Mouse (Mus musculus): ENCODE results near the gene Pilrb1. TPM values are rescaled to one million over a fixed set of nuclear protein-coding genes. Genes with fewer than 3 reads are reported as not detected.
"Not testable (repeated sequence)": the region's sequence is repeated elsewhere in the genome, so short reads cannot be mapped to it uniquely, and the experiment has no call there.

Gene Pilrb1
- 1 to 10 TPM in 1 of 2 experiments, not detected in 1; 1.6 TPM for polyA plus RNA-seq (2017; shearing (Covaris generic))

DNA sequence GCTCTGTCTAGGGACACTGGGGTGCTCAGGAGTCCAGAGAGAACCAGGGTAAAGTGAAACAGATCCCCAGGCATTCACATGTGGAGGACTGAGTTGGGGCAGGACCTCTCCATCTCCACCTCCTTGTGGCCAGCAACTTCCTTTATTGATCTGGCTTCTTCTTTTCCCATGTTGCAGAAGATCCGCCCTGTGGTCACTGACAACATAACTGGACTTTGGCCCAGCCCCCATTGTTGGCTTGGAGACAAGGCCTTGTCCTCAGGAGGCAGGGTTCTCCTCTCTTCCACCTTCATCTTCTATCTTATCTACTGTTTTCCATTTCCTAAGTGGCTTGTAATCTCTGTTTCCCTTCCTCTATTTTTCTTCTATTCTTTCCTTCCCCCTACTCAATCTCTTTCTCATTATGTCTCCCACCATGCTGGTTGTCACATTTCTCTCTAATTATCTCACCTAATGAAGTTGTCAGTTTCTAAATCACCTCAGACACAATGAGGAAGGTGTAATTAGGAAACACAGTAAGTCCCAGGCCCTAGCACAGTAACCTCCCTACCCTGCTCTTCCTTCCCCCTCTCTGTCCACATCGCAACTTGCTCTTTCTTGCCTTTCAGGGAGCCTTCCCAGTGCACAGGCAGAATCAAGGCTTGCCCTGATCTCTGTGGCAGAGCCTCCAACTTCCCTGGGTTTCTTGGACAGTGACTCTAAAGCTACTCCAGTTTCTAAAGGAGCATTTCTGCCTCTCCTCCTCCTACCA is at the start of gene Pilrb1:
Pilrb1 (minus strand) TSS at position 147 of the 751 bp plus-strand sequence.
- not testable (repeated sequence) for ATAC-seq

GRCm38 (mm10) chr5:137897812-137898211 is 39.9 kb upstream of the Pilrb1 start:
- no peak for ATAC-seq

- no peak for ATAC-seq
These were observed 35.0 kb upstream of the Pilrb1 start for GRCm38 (mm10) chr5:137892954-137893353.

- no peak for ATAC-seq
These were observed 29.8 kb upstream of the Pilrb1 start for GRCm38 (mm10) chr5:137887666-137888065.

DNA sequence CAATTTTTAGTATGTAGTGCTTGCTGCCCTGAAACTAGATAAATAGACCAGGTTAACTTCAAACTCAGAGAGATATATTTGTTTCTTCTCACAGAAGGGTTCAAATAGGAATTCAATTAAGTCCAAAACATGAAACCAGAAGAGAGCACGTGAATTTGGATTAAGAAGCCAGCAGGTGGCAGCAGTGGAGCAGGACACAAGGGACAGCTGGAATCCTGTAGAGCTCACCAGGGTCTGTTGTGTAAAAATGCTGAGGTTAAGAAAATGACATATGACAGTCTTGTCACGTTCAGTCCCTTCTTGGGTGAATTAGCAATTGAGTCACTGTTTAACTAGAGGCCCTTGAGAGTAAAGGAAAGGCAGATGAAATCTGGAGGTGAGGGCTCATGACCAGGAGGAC is 28.0 kb upstream of the Pilrb1 start:
- ATAC-seq = no peak

DNA sequence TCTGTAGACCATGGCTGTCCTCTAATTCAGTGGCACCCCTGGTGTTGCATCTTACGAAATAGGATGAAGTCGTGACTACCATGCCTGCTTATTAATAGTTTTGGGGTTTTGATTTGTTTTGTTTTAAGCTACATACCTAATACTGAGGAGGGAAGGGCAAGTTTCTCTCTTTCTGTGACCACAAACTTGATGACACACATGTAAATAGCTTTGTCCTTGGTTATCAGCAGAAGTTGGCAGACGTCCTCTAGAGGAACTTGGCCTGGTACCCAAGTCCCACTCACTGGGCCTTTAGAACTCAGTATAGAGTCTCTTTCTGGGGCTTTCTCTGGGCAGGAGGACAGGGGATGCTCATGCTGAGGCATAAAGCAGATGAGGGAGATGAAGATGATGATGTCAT is 25.4 kb upstream of the Pilrb1 start:
- ATAC-seq = no peak

- ATAC-seq = no peak
These were observed 25.0 kb upstream of the Pilrb1 start for GRCm38 (mm10) chr5:137882922-137883321.

DNA sequence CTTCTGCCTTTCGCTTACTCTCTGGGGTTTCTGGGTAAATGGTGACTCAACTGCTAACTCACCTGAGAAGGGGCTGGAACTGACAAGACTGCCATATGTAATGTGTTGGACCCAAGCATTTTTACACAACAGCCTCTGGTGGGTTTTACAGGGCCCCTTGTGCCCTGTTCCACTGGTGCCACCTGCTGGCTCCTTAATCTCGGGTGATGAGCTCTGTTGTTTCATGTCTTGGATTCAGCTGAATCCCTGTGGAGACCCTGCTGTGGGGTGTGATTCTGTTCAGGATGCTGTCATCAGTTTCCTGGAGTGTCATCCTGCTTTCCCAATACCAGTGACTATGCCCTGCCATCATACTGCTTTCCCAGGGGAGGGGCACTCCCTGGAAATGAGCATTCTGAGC is 20.0 kb upstream of the Pilrb1 start:
- ATAC-seq = no peak

GRCm38 (mm10) chr5:137875054-137875453 is 17.1 kb upstream of the Pilrb1 start:
- ATAC-seq = no peak

GRCm38 (mm10) chr5:137872381-137872702 is 14.4 kb upstream of the Pilrb1 start:
- ATAC-seq = not testable (repeated sequence)

GRCm38 (mm10) chr5:137871644-137872380 is 13.9 kb upstream of the Pilrb1 start, which contains the start of gene Pilrb2:
Gene Pilrb2 (minus strand): TSS chr5:137871815.
- ATAC-seq = not testable (repeated sequence)

DNA sequence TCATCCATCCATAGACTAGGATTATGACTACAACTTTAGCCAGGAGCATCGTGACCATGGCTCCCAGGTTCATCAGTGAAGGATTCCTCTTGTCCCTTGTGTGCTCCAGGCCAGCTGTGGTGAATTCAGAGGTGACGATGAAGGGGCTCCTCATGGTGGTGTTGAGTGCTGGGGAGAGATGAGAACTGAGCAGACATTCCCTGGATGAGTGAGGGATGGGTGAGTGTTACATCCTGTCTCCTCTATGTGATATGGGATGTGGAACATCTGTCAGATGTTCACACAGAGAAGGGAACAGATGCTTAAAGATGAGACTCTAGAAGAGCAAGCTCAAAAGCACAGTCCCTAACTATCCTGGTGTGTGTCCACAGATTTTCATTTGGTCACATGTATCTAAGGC is 10.7 kb upstream of the Pilrb1 start:
- ATAC-seq = not testable (repeated sequence)

GRCm38 (mm10) chr5:137864008-137864407 is 6.1 kb upstream of the Pilrb1 start:
- ATAC-seq = not testable (repeated sequence)

DNA sequence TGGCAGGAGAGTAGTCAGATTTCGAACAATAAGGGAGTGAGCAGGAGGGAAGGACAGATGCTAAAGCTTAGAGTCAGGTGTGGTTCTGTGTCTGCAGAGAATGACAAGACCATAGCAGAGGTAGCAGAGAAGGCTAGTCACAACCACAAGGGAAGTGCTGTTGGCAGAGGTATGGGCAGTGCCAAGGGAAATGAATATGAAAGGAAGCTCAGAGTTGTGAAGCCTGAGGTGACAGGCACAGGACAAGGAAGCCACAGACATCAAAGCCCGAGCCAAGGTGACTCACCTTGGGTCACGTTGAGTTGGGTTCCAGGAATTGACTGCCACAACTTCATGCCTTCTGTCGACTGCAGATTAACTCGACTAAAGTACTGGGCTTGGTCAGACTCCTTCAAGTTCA is 1.0 kb downstream of the Pilrb1 start:
- peak; percentile 54 for ATAC-seq

- not testable (repeated sequence) for ATAC-seq
These were observed 3.0 kb downstream of the Pilrb1 start for GRCm38 (mm10) chr5:137854907-137855306.

GRCm38 (mm10) chr5:137850313-137850712 is 7.6 kb downstream of the Pilrb1 start:
- ATAC-seq = not testable (repeated sequence)

DNA sequence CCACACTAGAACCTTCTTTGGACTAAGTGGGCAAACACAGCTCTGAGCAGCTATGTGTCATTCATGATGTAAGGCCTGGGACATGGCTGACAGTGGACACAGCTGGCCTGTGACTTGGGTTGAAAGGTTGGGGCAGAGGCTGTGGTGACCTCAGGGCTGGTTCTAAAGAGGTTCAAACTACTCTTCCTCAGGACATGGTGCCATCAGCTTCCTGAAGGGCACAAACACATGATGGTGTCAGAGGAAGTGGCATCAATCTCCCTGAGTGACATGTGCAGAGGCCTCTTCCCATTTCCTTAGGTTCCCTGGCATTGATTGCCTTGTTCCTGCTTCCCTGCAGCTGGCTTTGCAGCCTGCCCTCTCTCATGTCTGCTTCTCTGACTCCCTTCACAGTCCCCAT is 20.8 kb downstream of the Pilrb1 start:
- not testable (repeated sequence) for ATAC-seq

DNA sequence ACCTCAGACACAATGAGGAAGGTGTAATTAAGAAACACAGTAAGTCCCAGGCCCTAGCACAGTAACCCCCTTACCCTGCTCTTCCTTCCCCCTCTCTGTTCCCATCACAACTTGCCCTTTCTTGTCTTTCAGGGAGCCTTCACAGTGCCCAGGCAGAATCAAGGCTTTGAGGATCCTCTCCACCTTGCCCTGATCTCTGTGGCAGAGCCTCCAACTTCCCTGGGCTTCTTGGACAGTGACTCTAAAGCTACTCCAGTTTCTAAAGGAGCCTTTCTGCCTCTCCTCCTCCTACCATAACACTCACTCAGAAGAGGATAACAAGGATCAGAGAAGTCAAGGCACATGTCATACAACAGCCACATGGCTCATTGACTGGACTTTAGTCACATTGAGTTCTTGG is 21.3 kb downstream of the Pilrb1 start:
- no peak for ATAC-seq

- ATAC-seq = not testable (repeated sequence)
These were observed 21.9 kb downstream of the Pilrb1 start, which contains the start of gene Pilra for GRCm38 (mm10) chr5:137835966-137836520. Gene Pilra (minus strand): TSS chr5:137836281.

DNA sequence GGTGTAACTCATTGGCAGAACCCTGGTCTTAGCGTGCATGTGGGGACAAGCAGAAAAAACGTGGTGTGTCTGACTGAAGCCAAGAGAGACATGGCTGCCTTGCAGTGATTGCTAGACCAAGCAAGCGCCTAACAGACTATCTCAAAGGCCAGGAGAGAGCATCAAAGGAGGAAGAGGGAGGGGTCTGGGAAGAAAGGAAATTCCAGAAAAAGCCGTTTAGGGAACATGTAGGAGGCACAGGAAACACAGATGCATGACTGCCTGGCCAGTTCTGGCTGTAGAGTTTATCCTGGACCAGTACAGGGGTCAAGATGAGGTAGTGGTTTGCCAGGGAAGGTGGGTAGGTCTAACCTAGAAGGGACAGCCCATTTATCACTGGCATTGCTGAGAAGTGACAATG is 24.4 kb downstream of the Pilrb1 start:
- no peak for ATAC-seq

- ATAC-seq = no peak
These were observed 26.4 kb downstream of the Pilrb1 start for GRCm38 (mm10) chr5:137831506-137831905.

DNA sequence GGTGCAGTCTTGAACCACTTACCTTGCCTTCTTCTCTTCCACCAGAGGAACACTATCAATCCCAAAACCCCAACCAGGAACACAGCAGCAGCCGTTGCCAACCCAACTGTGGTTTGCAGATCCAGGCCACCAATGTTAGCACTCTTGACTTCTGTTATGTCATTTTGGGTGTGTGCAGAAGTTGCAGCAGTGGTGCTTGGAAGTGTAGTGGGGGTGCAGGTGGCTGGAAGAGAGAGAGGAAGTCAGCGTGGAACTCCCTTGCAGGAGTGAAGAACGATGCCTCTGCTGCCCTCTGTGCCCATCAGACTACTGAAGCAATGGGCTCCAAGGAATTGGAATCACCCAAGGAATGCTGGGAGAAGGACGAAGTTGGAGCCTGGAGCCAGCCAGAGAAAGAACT is 26.8 kb downstream of the Pilrb1 start:
- ATAC-seq = no peak

- no peak for ATAC-seq
These were observed 27.7 kb downstream of the Pilrb1 start for GRCm38 (mm10) chr5:137830238-137830637.

GRCm38 (mm10) chr5:137828694-137829093 is 29.2 kb downstream of the Pilrb1 start:
- ATAC-seq = no peak

Measured in activated CD4-positive, CD25-positive, alpha-beta regulatory T cell, adult 4 months (primary cell).